Mouse (Mus musculus) T-helper 1 cell (primary cell): ENCODE data around the gene Rrp1b.
"Not testable (repeated sequence)": the region's sequence is repeated elsewhere in the genome, so short reads cannot be mapped to it uniquely, and the experiment has no call there.

Source experiments
- in situ Hi-C: fragments of 300-600 bp; cut with MboI, MseI; formaldehyde crosslinking; loops from one replicate; pipeline ENCODE4 v1.15.1; 2025; ENCODE audit warnings: high pct_unique_total_duplicates

Gene Rrp1b

DNA sequence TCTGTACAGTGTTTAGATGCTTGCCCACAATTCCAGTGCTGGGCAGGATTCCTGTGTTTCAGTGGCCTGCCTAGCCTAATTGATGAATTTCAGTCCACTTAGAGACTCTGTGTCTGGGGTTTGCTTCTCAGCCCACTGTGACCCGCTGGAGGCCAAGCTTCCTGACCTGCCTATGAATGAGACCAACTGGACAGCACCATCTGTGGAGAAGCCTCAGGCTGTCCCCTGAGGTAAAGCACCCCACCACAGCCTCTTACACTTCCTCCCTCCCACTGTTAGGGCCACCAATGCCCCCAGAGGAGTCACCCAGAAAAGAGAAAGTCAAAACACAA is 55.1 kb downstream of the Rrp1b start:
- in situ Hi-C loops: no loop called here

DNA sequence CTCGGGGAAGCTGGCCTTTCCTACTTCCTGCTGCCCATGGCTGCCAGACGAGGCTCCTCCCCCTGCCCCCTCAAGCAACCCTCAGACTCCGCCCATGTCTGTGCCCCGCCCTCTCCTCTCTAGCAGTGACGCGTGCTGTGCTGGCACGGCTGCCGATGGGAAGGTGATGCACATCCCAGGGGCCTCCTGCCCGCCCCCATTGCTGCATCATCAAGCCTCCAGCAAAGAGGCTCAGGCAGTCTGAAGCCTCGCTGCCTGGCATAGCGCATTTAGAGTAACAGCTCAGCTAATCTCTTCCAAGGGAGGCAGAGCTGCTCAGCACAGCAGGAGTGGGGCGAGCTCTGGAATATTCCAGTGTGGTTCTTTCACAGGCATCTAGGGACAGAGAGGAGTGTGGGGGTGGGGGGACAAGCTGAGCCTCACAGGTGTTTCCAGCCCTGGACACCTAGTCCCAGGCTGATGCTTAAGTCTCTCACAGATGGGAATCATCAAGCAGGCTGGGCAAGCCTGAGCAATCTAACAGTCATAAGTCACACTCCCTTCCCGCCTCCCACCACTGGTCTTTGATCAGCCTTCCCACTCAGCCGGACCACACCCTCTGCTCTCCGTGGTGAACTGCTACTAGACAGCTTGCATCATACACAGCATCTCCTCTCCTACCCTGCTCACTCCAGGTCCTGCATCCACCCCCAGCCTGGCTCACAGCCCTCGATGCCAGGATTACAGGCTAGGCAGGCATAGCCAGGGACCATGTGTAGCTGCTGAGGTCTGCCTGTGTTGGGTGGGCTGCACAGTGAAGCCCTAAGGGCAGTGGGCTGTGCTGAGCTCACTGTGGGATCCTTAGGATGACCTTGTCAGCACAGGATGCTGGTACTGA is 55.7 kb downstream of the Rrp1b start:
- in situ Hi-C loops: not testable (repeated sequence)

DNA sequence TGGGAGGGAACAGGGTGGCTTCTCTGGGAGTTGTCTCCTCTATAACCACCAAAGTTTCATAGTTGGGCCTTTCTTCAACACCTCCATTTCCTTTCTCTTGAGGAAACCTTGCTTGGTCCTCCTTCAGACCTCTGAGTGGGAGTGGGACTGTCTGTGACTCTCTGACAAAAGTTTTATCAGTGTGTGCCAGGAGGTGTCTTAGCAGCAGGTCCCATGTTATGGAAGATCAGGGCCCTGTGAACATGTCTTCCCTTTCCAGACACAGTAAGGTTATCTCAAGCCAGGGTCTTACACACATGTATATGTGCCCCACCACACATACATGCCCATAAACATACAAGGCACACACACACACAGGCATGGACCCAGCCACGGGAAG is 56.3 kb downstream of the Rrp1b start:
- in situ Hi-C loops: no loop called here

DNA sequence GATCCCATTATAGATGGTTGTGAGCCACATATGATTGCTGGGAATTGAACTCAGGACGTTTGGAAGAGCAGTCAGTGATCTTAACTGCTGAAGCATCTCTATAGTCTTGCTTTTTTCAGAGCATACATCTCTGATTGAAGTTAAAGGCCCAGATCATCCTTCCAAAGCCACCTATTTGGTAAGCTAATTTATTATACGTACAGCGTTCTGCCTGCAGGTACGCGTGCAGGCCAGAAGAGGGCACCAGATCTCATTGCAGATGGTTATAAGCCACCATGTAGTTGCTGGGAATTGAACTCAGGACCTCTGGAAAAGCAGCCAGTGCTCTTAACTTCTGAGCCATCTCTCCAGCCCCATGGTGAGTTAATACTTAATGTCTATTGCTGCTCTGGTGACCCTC is 57.0 kb downstream of the Rrp1b start:
- in situ Hi-C loops: no loop called here

DNA sequence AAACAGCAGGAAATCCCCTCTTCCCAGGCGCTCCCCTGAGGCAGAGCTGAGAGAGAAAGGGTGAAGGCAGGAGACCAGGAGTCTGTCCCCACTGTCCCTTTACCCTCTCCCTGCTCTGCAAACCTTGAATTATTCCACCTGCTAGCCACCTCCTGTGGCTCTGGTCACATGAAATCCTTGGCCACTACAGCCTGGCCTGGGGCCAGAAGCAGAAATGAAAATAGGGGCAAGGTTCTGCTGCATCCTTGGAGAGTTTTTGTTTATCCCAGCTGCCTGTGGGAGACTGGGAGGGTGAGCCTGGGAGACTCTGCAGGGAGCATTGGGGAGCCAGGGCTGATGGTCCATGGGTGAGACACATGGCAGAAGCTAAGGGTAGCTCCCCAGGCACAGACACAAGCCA is 61.8 kb downstream of the Rrp1b start:
- in situ Hi-C loops: no loop called here

DNA sequence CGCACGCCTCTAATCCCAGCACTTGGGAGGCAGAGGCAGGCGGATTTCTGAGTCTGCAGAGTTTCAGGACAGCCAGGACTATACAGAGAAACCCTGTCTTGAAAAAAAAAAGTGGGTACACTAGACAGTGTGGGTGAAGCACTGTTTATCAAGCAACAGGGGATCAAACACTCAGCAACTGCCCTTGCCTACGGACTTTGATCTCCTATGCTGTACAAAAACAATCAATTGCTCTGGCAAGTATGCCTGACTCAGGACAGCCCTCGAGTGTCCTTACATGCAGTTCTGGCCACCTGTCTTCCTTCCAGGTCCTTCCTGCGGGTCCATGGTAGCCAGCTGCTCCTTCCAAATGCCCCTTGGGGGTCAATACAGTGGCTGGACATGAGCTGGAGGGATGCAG is 63.0 kb downstream of the Rrp1b start:
- in situ Hi-C loops: not testable (repeated sequence)

DNA sequence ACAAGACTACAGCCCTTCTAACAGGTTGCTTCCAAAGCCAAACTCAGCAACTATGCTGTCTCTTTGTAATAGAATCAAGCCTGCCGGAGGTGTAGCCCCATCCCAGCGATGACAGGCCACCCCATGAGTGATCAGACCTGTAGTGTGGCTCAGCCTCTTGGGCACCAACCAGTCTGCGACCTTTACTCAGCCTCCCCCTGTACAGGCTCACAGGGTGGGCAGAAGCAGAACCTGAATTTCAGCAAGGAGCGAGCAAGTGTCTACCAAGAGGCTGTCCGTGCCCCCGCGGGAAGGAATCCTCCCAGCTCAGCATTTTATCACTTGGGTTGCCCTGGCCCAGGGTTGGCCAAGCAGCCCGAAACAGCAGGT is 63.7 kb downstream of the Rrp1b start:
- in situ Hi-C loops: no loop called here

DNA sequence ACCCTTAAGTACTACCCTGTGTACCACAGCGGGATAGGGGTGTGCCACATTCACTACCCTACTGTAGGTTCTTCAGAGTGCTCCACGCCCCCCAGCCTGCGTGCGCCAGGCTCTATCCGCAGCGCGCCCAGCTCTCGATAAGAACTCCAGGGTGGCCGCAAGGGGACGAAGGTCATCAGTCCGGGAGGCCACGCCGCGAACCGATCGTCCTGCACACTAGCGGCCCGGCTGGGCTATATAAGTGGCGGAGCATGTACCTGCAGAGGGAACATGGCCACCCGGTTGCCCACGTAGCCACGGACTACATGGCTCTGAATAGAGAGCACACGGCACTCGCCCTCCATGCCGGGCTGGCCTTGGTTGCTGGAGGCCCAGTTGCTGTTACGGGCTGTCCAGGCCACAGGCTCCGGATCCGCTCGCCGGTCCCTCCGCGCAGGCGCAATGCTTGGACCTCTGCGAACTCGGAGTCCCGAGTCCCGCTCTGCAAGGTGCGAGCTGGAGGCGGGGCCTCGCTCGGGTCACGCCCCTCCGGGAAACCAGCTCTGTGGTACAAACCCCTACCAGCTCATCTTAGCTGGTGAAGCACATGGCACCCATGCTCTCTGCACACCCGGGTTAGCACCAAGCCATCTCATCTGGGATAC is 64.2 kb downstream of the Rrp1b start:
- in situ Hi-C loops: no loop called here

DNA sequence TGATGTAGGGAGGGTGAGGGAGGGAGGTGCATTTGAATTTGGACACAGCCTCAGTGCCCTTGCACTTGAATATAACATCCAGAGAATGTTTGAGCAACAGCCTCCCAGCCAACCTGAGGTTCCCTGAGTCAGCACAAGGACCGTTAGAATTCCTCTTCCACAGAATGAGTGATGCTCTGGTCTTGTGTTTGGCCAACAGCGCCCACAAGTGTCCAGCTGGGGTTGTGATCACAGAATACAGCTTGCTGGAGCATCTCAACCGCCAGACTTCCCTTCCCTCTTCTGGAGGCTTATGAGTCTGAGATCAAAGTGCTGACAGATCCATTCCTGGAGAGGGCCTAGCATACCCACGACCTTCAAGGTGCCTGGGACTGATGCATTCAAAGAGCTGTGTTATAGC is 67.2 kb downstream of the Rrp1b start:
- in situ Hi-C loops: no loop called here

DNA sequence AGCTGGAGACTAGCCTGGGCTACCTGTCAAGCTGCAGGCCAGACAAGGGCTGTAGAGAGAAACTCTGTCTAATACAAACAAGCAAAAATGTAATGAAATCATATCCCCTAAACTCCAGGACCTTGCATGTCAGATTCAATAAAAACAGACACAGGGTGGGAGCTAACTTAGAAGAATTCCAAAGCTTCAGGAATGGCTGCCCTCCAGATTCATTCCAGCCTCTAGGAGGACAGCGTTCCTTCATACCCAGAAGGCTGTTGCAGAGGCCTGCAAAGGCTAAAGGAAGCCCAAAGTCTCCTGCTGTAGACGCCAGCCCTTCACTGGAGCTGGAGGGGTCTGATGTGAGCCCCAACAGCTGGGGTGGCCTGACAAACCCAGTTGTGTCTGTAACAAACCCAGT is 70.5 kb downstream of the Rrp1b start:
- in situ Hi-C loops: no loop called here

DNA sequence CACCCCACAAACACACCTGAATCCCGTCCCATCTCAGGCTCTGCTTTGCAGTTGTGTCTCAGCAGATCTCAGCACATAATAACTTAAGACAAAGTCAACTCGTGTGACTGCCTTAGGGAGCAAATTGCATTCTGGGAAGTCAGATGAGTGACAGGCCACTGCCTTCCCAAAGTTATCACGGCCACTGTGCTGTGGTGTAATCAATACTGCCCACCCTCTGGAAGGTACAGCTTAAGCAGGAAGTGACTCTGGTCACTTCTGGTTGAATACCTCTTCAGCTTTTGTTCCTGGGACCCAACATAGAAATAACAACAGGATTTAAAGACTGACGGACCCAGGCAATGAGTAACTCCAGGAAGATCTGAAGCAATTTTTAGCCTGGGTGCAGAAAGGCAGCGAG is 72.0 kb downstream of the Rrp1b start:
- in situ Hi-C loops: no loop called here

DNA sequence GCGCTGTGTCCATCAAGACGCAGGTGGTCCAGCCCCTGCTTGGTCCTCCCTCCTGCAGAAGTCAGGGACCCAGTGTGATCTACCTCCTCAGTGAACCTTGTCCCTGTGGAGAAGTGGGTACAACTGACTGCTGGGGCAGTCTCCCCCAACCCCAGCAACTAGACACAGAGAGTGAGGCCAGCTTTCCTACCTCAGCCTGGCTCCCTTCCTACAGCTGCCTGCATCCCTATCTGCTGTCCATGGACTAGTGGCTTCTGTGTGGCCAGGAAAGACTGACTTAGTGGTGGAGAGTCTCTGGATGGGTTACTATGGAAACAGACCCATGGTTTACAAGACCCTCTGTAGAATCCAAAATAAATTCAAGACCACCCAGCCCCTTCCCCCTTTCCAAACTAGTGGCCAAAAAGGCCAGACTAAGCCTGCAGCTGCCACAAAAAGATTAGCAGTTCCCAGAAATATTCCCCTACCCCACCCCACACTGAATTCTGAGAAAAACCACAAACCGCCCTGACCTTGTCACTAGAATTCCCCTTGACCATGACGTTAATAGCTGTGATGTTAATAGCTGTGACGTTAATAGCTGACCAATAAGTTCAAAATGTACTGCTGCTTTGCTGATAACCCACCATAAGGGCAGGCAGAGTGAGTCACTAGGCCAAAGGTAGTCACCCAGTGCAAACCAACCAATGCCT is 72.6 kb downstream of the Rrp1b start:
- in situ Hi-C loops: not testable (repeated sequence)

DNA sequence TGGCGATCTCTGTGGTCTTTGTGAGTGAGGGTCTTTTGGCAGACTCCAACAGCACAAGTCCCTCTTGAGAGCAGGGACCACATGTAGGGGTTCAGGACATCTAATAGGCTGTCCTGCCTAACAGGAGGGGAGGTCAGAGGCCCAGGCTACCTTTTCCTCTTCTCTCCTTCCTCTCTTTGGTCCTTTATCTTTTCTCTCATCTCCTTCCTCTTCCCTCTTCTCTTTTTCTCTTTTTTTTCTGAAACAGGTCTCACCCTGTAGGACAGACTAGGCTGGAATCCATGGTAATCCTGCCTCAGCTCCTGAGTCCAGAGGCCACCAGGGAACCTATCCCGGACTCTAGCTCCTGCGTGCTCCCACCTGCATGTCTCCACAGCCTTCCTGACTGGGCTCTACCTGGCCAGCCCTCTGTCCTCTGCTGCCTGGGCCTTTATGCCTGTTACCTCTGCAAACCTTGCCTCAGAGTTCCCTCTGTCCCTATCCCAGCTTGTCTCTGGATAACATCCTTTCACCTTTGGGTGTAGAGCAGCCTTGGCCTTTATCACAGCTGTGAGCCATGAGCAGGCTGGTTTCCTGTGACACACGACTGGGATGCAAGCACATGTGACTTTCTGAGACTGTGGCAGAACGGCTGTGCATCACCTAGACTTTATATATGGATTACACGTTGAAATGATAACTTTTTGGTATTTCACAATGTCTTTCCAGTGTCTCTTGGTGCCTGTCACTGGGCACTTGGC is 73.5 kb downstream of the Rrp1b start:
- in situ Hi-C loops: no loop called here

DNA sequence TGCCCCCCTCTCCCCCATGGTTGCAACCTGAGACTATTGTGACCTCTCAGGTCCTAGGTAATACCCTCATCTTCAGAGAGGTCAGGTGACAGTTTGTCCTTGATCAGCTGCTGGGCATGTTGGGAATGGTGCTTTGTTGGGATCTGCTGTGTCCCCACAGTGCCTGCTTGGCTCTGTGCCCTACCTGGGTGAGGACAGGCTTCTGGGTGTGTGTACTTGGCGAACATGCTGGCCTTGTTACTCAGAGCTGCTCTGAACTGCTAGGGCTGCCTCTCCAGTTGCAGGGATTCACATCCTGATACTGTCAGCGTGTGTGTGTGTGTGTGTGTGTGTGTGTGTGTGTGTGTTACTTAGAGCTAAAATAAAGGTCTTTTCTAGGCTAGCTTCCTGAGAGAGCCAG is 74.5 kb downstream of the Rrp1b start:
- in situ Hi-C loops: no loop called here

DNA sequence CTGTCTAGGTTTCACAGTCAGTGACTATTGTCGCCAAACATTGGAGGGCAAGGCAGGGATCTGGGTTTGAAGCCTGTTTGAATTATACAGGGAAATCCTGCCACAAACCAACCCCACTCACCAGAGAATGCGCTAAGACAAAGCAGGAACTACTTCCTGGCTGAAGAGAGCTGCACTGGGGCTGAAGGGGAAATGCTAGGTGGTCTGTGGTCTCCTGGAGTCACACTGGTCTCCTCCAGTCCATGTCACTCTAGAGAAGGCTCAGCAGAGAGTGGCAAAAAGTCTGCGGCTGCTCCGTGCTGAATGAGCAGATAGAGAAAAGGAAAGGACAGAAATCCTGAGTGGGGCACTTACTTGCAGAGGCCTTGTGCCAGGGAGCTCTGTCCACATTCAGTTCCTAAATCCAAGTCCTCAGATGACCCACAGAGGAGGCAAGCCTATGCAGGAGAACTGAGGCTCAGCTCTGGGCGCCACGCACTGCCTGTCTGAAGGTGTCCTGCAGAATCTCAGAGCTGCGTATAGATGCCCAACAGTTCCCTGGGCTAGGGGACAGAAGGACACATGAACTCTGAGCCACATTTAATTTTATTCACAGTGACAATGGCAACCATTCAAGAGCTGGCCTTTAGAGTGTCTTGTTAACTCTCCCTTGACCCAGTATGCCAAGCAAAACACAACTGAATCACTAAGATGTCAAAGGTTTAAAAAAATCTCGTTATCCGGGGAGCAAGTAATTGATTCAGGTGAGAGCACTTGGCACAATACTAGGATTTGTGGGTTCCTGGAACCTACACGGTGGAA is 75.3 kb downstream of the Rrp1b start:
- in situ Hi-C loops: no loop called here
